Mouse (Mus musculus) spleen, postnatal 10 days (tissue): Measurements from ENCODE around the gene Dok4.
"Not testable (repeated sequence)": the region's sequence is repeated elsewhere in the genome, so short reads cannot be mapped to it uniquely, and the experiment has no call there.

Experiments used
- DNase-seq, 2 experiments: peaks; one replicate each; pipeline ENCODE4 v3.0.0; 2021 to 2022; ENCODE audit warnings: low spot score in 2 of 2

The Dok4 gene

DNA sequence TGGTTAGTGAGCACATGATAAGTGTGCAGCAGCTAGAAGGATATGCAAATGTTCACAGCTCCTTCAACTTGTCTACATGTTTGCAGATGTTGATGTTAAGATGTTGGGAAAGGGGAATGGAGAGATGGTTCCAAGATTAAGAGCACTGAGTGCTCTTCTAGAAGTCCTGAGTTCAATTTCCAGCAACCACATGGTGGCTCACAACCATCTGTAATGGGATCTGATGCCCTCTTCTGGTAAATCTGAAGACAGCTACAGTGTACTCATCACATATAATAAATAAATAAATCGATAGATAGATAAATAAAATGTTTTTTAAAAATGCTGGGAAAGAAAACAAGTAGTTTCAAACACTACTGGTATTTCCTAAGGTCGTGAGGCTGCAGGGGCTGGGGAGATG is 34.9 kb downstream of the Dok4 start:
- DNase-seq: no peak

DNA sequence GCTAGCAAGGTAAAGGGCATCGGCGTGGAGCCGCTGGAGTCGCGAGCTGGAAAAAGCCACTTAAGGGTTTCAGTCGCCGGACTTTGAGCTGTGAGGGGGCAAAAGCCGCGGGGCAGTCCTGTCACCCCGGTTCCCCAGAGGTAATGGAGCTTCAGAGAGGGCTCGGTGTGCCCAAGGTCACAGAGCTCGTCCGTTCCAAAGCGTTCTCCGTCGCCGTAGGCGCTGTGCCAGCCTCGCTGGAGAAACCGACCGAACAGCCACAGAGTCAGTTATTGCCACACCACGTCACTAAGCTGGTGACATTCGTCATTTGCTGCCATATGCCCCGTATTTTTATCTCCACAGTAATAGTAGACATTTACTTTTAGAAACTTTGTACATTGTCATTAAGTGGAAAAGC is 37.5 kb downstream of the Dok4 start:
- peak in 1 of 2 experiments; percentile 77 for DNase-seq

DNA sequence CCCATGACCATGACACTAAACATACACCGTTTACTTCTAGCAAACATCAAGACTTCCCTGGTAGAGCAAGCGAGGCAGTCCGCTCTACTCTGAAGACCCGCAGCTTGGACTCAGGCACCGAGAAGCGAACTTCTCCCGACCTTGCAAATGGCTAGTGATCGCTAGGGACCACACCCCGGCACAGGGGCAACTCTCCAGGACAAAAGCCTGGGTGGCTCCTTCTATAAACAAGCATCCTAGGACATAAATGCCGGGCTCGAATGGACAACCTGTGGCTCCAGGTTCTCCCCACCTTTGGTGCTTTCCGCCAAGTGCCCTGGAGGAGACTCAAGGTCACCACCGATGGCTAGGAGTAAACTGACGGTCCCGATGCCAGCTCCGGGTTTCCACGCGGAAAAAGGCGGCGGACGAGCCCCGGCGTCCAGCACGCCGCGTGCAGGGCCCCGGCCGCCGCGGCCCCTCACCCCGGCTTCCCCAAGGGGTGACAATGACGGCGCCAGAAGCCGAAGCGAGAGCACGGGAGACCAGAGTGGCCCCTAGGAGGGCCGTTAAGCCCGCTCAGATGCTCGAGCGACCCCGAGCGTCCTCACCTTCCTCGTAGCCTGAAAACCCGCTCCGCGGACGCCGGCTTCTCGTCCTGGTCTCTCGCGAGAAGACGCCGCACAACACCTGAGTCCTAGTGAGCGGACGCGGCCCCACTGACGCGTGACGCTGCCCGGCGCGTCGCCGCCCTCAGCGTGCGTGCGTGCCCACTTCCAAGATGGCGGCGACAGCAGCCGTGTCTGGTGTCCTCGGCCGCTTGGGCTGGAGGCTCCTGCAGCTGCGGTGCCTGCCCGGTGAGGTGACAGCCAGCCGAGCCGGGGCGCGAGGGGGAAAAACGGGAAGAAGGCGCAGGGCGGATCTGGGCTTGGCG is 38.2 kb downstream of the Dok4 start, which contains the start of the genes Coq9 and Ciapin1:
TSS of gene Coq9 (plus strand) at position 660 of the 913 bp plus-strand sequence.
TSS of gene Ciapin1 (minus strand) at position 697 of the 913 bp plus-strand sequence.
- DNase-seq: peak; percentile 93 to 97

DNA sequence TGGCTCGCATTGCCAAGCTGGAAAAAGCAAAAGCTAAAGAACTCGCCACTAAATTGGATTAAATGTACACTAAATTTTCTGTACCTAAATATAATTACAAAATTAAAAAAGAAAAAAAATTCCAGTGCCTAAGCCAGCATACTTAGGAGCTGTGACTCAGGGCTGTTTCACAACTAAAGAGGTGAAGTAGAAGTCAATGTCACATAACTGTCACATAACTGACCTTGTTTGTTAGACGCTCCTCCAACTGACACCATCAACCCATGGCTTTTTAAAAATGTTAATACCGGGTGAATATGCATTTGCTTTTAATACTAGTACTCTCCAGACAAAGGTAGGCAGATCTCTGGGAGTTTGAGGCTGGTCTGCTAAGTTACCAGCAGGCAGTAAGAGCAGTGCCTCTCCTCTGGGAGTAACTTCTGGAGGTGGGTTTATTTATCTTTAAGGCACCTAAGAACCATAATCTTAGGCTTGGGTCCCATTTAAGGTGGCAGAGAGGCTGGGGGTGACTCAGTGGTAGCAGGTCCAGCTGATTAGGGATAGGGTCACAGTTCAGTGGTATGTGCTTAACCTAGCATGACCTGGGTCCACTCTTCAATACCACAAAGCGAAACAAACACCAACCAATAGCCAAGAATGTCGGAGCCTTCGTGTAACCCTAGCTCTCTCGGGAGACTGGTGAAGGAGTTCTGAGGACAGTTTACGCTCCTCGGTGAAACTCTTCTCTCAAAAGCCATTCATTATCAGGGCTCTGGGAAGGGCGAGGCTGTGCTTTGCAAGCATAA is 39.5 kb downstream of the Dok4 start:
- DNase-seq: no peak

DNA sequence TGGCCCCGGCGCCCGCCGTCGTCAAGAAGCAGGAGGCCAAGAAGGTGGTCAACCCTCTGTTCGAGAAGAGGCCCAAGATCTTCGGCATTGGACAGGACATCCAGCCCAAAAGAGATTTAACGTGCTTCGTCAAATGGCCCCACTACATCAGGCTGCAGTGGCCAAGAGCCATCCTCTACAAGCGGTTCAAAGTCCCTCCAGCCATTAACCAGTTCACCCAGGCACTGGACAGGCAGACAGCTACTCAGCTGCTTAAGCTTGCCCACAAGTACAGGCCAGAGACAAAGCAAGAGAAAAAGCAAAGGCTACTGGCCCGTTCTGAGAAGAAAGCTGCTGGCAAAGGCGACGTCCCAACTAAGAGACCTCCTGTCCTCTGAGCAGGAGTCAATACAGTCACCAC is 40.4 kb downstream of the Dok4 start:
- not testable (repeated sequence) for DNase-seq

DNA sequence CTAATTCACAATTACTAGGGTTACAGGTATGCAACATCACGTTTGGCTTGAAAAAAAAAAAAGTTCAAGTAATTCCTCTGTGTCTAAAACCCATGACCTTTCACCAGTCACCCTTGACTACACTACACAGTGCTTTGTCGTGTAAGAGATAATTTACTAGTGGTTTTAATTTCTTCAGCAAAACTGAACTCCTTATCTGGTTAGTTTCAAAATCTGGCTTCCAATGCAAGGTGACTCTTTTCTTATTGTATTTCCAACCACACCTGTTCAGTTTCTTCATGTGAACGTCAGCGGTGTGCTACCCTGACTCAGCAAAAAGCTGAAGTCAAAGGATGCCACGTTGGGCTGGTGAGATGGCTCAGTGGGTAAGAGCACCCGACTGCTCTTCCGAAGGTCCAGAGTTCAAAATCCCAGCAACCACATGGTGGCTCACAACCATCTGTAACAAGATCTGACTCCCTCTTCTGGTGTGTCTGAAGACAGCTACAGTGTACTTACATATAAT is 42.2 kb downstream of the Dok4 start:
- DNase-seq: not testable (repeated sequence)

DNA sequence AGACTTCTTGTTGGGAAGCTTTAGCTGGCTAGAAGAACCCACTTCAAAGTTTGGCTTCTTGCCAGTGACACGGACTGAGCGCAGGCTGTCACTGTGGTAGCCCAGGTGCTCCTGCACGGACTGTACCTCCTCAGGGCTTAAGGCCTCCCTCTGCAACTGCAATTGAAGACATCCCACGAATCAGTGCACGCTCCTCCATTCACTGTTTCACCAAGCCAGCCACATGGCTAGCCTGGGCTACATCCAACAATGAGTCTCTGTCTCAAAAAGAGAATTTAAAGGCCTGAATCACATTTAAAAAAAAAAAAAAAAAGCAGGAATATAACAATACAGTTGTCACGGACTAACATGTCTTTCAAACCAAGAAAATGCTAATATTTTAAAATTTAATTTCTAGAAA is 47.8 kb downstream of the Dok4 start:
- no peak for DNase-seq

DNA sequence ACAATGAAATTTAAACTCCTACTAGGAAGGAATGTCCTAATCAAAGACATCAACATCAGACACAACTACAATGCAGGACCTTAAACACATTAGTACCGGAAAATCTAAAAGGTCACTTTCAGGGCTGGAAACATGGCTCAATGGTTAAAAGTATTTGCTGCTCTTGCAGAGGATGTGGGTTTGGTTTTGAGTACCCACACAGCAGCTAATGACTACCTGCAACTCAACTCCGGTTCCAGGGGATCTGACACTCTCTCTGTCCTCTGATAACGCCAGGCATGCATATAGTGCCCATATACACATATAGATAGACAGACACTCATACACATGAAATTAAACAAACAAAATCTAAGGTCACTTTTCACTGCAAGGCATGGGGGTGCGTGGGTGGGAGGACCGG is 49.9 kb downstream of the Dok4 start:
- DNase-seq: no peak

DNA sequence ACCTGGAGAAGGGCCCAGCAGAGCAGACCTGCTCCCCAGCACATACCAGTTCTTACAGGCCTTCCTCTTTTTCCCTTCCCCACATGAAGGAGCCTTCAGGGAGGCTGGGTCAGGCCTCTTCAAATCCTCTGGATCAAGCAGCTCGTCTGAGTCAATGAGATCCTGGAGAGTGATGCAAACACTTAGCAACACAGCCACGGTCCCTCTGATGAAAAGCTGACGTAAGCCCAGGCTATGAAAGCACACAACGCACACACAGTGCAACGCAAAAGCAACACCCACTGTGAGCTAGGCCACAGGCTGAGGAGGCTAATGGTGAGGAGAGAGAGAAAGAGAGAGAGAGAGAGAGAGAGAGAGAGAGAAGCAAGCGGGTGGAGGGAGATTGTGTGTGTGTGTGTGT is 51.0 kb downstream of the Dok4 start:
- DNase-seq: no peak

DNA sequence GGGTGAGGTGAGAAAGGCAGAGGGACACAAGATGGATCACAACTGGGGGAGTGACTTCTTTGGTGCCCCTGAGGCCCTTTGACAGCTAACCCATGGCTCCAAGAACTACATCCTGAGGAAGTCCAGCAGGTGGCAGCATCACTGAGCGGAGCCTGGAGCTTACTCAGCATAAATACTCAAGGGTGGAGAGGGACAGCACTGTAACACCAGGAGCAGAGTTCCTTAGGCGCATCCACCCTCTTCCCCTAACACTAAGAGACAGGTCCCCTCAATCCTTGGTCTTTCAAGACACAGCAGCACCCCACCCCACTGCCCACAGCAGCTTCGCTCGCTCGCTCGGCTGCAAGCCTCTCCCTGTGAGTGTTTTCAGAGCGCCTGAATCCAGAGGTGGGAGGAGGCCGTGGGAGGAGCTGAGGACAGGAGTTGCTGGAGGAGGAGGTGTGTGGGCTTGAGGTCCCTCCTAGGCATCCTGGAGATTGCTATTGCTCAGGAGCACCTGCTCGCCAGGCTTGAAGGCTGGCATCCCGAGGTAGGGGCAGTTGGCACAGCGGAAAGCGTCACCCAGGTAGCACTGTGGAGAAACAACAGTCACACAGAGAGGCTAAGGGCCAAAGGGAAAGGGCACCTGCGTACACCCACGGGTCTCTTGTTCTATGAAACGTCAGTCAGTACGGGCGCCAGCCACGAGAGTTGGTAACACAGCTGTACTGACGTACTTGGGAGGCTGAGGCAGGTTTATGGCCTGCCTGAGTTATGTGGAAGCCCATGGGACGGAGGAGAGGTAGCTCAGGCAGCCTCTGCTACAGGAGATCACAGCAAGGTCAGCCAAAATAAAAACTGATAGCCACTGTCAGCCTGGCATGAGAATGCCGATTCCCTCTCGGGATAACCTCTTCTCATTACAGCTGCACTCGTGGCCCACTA is 53.2 kb downstream of the Dok4 start:
- peak in 1 of 2 experiments; percentile 80 for DNase-seq

DNA sequence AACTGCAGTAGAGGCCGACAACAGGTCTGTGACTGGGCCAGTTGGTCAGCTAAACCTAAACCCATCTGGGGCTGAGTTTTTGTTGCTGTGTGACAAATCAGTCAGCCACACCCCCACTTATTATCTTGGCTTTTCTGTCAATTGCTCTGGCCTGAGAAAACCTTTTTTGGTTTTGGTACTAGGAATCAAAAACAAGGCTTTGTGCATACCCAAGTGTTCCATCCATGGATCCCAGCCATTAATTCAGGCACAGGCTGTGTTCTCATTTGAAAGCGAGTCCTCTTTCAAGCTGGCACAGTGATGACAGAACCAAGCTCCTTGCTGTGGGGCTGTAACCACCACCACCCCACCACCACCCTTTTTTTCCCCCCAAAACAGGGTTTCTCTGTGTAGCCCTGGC is 54.7 kb downstream of the Dok4 start:
- DNase-seq: no peak

DNA sequence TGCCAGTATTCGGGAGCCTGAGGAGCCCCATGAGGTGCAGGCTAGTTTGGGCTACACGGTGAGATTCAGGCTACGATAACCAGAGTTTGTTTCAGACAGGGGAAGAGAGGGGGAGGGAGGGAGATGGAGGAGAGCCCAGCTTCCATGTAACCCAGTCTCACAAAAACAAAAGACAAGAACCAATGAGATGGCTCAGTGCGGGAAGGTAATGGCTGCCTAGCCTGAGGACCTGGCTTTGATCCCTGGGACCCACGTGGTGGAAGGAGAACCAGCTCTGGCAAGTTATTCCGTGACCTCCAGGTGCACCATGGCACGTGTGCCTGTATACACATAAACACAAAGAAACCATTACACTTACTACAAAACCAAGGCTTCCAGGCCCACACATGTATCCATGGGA is 55.6 kb downstream of the Dok4 start:
- no peak for DNase-seq

DNA sequence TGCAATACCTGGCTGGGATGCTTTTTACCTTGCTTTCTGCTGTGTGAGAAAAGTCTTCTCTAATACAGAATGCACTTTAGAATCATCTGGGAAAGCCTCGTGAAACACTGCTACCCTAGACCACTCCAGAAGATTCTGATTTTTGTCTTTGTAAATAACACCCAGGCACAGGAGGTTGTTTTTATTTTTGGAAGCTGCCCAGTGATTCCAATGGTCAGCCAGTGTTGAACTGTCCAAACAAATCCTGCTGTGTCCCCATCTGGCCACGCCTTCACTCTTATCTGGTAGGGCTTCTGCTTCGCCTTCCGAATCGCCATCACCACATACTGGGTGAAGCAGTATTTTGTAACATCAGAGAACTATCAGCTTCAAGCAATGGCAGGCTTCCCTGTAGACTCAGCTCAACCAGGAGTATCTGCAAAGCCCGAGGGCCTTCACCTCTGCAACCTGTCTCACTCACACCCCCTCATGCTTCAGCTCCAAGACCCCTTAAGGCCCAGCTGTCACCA is 56.4 kb downstream of the Dok4 start:
- peak in 1 of 2 experiments; percentile 48 for DNase-seq

DNA sequence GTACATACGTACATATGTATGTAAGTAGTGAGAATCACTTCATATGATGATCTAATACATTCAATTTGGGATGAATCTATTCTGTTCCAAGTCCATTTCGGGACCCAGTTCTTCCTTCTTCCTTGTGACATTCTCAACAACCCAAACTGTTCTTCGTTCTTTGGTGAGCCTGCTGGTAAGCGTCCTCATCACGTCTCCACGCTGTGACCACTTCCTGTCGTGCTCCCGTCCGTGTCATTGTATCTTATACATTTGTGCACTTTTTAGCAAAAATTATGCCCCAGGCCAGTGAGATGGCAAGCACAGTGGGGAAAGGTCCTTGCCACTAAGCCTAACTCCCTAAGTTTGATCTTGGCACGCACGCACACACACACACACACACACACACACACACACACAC is 58.2 kb downstream of the Dok4 start:
- DNase-seq: no peak

DNA sequence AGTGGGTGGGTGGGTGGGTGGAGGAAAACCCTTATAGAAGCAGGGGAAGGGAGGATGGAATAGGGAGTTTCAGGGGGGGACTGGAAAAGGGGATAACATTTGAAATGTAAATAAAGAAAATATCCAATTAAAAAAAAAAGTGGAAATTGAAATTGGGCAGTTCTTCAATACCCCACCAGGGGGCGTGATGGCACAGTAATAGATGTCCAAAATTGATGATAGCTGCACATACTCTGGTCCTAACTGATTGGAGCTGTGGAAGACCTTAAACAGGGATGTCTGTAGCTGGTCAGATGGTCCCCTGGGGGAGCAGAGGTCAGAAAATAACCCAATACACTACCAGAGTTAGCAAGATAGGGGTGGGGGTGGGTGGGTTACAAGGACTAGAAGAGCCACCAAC is 61.6 kb downstream of the Dok4 start:
- peak in 1 of 2 experiments; percentile 75 for DNase-seq
